Mouse (Mus musculus): Measurements from ENCODE around the gene Rora. TPM values are rescaled to one million over a fixed set of nuclear protein-coding genes. Genes with fewer than 3 reads are reported as not detected.

Gene Rora
- polyA plus RNA-seq, 1 experiment, result 4.5 TPM

GRCm38 (mm10) chr9:69290018-69290880 is 636.7 kb downstream of the Rora start:
- Histone ChIP-seq H3K36me3 (ENCODE audit: control insufficient read depth, insufficient read depth, low read length) (no peaks in the 10 kb centered on the region), H3K27ac (ENCODE audit: insufficient read depth, low read depth, low read length) (0 out of 2 replicates have a peak overlapping the region, but pooled peaks have one; percentile 14), H3K27me3 (ENCODE audit: control insufficient read depth, insufficient read depth, low read length) (peaks cover 12% of the 10 kb centered on the region; the same call in 1 of the 2 replicates), H3K4me1 (ENCODE audit: control insufficient read depth, insufficient read depth, insufficient read length, low read length) (no peaks in the 10 kb centered on the region; the same call in 1 of the 2 replicates), H3K4me3 (ENCODE audit: low read depth, low read length) (peak overlapping the region; percentile 64)
- TF ChIP-seq POLR2A (IDR thresholded peaks at IDR 0.05; ENCODE audit: low read depth, low read length) (no peak), CTCF (IDR thresholded peaks at IDR 0.05; ENCODE audit: extremely low read depth, insufficient read length, insufficient replicate concordance, low read depth, low read length) (no peak)
- WGBS, result under 1% methylated on average over 72 of the region's 73 CpGs

- WGBS, result 4% methylated on average over 29 of the region's 29 CpGs
- no peak for TF ChIP-seq POLR2A (IDR thresholded peaks at IDR 0.05; ENCODE audit: low read depth, low read length)
- no peak for TF ChIP-seq CTCF (IDR thresholded peaks at IDR 0.05; ENCODE audit: extremely low read depth, insufficient read length, insufficient replicate concordance, low read depth, low read length)
Observed at GRCm38 (mm10) chr9:69290881-69291450, 637.4 kb downstream of the Rora start.

GRCm38 (mm10) chr9:69291451-69291850 is 637.9 kb downstream of the Rora start:
- no peaks in the 10 kb centered on the region for H3K36me3 ChIP-seq (ENCODE audit: control insufficient read depth, insufficient read depth, low read length)
- no peaks in the 10 kb centered on the region; the same call in 1 of the 2 replicates for H3K4me1 ChIP-seq (ENCODE audit: control insufficient read depth, insufficient read depth, insufficient read length, low read length)
- peak overlapping the region; percentile 64; the same call in 1 of the 2 replicates for H3K4me3 ChIP-seq (ENCODE audit: low read depth, low read length)
- no peak overlapping the region for H3K27ac ChIP-seq (ENCODE audit: insufficient read depth, low read depth, low read length)
- no peak for TF ChIP-seq CTCF (IDR thresholded peaks at IDR 0.05; ENCODE audit: extremely low read depth, insufficient read length, insufficient replicate concordance, low read depth, low read length)
- no peak for TF ChIP-seq POLR2A (IDR thresholded peaks at IDR 0.05; ENCODE audit: low read depth, low read length)
- peaks cover 12% of the 10 kb centered on the region; the same call in 1 of the 2 replicates for H3K27me3 ChIP-seq (ENCODE audit: control insufficient read depth, insufficient read depth, low read length)
- 21% methylated on average over 13 of the region's 13 CpGs for WGBS

More at GRCm38 (mm10) chr9:69290881-69291450, 637.4 kb downstream of the Rora start:
- H3K27ac ChIP-seq (ENCODE audit: insufficient read depth, low read depth, low read length), result no peak overlapping the region
- no peaks in the 10 kb centered on the region for H3K36me3 ChIP-seq (ENCODE audit: control insufficient read depth, insufficient read depth, low read length)
- H3K4me1 ChIP-seq (ENCODE audit: control insufficient read depth, insufficient read depth, insufficient read length, low read length), result no peaks in the 10 kb centered on the region; the same call in 1 of the 2 replicates
- peak overlapping the region; percentile 64 for H3K4me3 ChIP-seq (ENCODE audit: low read depth, low read length)
- H3K27me3 ChIP-seq (ENCODE audit: control insufficient read depth, insufficient read depth, low read length), result peaks cover 12% of the 10 kb centered on the region; the same call in 1 of the 2 replicates

- H3K4me1 ChIP-seq (ENCODE audit: control insufficient read depth, insufficient read depth, insufficient read length, low read length), result no peaks in the 10 kb centered on the region; the same call in 1 of the 2 replicates
- no peak overlapping the region for H3K27ac ChIP-seq (ENCODE audit: insufficient read depth, low read depth, low read length)
- no peak overlapping the region for H3K4me3 ChIP-seq (ENCODE audit: low read depth, low read length)
- H3K27me3 ChIP-seq (ENCODE audit: control insufficient read depth, insufficient read depth, low read length), result peaks cover 12% of the 10 kb centered on the region; the same call in 1 of the 2 replicates
- 72% methylated on average over 5 of the region's 5 CpGs for WGBS
- H3K36me3 ChIP-seq (ENCODE audit: control insufficient read depth, insufficient read depth, low read length), result no peaks in the 10 kb centered on the region
- TF ChIP-seq CTCF (IDR thresholded peaks at IDR 0.05; ENCODE audit: extremely low read depth, insufficient read length, insufficient replicate concordance, low read depth, low read length), result no peak
- no peak for TF ChIP-seq POLR2A (IDR thresholded peaks at IDR 0.05; ENCODE audit: low read depth, low read length)
Observed at GRCm38 (mm10) chr9:69292353-69292752, 638.8 kb downstream of the Rora start.

- 80% methylated on average over 12 of the region's 12 CpGs for WGBS
- Histone ChIP-seq H3K36me3 (ENCODE audit: control insufficient read depth, insufficient read depth, low read length) (no peaks in the 10 kb centered on the region), H3K4me3 (ENCODE audit: low read depth, low read length) (no peak overlapping the region), H3K27ac (ENCODE audit: insufficient read depth, low read depth, low read length) (no peak overlapping the region), H3K27me3 (ENCODE audit: control insufficient read depth, insufficient read depth, low read length) (peaks cover 12% of the 10 kb centered on the region; the same call in 1 of the 2 replicates), H3K4me1 (ENCODE audit: control insufficient read depth, insufficient read depth, insufficient read length, low read length) (no peaks in the 10 kb centered on the region; the same call in 1 of the 2 replicates)
- no peak for TF ChIP-seq POLR2A (IDR thresholded peaks at IDR 0.05; ENCODE audit: low read depth, low read length)
- no peak for TF ChIP-seq CTCF (IDR thresholded peaks at IDR 0.05; ENCODE audit: extremely low read depth, insufficient read length, insufficient replicate concordance, low read depth, low read length)
Observed at GRCm38 (mm10) chr9:69292776-69293687, 639.4 kb downstream of the Rora start.

- H3K4me1 ChIP-seq (ENCODE audit: control insufficient read depth, insufficient read depth, insufficient read length, low read length), result no peaks in the 10 kb centered on the region; the same call in none of the 2 replicates
- no peak overlapping the region for H3K27ac ChIP-seq (ENCODE audit: insufficient read depth, low read depth, low read length)
- TF ChIP-seq CTCF (IDR thresholded peaks at IDR 0.05; ENCODE audit: extremely low read depth, insufficient read length, insufficient replicate concordance, low read depth, low read length) (no peak), POLR2A (IDR thresholded peaks at IDR 0.05; ENCODE audit: low read depth, low read length) (no peak)
- WGBS, result 72% methylated on average over 8 of the region's 8 CpGs
- peaks cover 12% of the 10 kb centered on the region; the same call in 1 of the 2 replicates for H3K27me3 ChIP-seq (ENCODE audit: control insufficient read depth, insufficient read depth, low read length)
- H3K4me3 ChIP-seq (ENCODE audit: low read depth, low read length), result no peak overlapping the region
- H3K36me3 ChIP-seq (ENCODE audit: control insufficient read depth, insufficient read depth, low read length), result no peaks in the 10 kb centered on the region
Observed at GRCm38 (mm10) chr9:69293688-69294074, 640.1 kb downstream of the Rora start.
